Mouse (Mus musculus) lung, postnatal 0 days (tissue): ENCODE measurements at regions not wholly inside any gene's neighbourhood (a gene's known extent, or its start where the extent isn't known, plus 50 kb on each side); places are given as distances from the start of the nearest gene placed in this dataset.

ENCODE experiments used
- CTCF ChIP-seq: IDR thresholded peaks from 2 replicates; pipeline ENCODE4 v1.5.1; 2016; ENCODE audit warnings: antibody characterized with exemption, mild to moderate bottlenecking
- EP300 ChIP-seq: IDR thresholded peaks from 2 replicates; pipeline ENCODE4 v1.6.1; 2016; ENCODE audit warnings: antibody characterized with exemption, mild to moderate bottlenecking, control low read depth

- TF ChIP-seq CTCF (peak; percentile 54), EP300 (no peak)
Observed at GRCm38 (mm10) chr6:66480207-66480606, 55.0 kb upstream of the Mad2l1 start.
